Mouse (Mus musculus): Measurements from ENCODE around the gene Lmln.

DNA sequence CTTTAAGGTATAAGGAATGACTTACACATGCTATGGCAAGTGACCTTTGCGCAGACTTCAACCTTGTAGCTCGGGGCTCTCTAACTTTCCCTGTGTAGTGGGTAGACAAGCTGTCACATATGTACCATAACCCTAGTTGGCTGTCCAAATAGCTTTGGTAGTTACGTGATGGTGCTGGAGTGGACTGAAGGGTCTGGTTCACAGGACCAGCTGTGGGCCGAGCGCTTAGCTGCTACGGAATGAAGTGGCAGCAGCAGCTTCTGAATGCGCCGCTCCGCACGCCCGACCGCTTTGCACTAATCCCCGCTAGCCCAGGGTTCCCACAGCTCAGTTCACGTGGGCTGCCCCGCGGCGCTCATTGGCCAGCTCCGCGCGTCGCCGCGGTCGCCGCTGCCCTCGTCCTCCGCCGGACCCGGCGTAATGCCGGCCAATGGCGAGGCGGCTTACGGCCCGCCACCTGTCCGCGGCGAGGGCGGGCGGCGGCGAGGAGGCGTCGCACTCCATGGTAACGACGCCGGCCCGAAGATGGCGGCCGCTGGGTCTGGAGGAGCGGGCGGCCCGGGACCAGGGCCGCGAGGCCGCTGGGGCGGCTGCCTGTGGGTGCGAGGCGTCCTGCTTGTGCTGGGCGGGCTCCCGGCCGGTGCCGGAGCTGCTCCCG is at the start of gene Lmln:
- TF ChIP-seq CTCF (IDR thresholded peaks at IDR 0.05; ENCODE audit: extremely low read depth, insufficient read length, insufficient replicate concordance, low read depth, low read length) (no peak), POLR2A (IDR thresholded peaks at IDR 0.05; ENCODE audit: low read depth, low read length) (peak; percentile 58; the same call in 1 of the 2 replicates)

Measured in small intestine, adult 2 months (tissue).